Mouse (Mus musculus) hindbrain, embryonic 11.5 days (tissue): ENCODE measurements around the gene Olfr1192-ps1. TPM values are rescaled to one million over a fixed set of nuclear protein-coding genes. Genes with fewer than 3 reads are reported as not detected.
"Not testable (repeated sequence)": the region's sequence is repeated elsewhere in the genome, so short reads cannot be mapped to it uniquely, and the experiment has no call there.

Experiments
- ATAC-seq: fragments of 200-750 bp; cut with Nextera tagmentation; 2 replicates; pipeline ENCODE4 v1.8.0; 2017; ENCODE audit warnings: mild to moderate bottlenecking, moderate TSS enrichment, moderate library complexity; ENCODE audit not compliant: low FRiP score
- DNase-seq: peaks from one replicate; pipeline ENCODE4 v3.0.0-alpha.2; 2015; ENCODE audit warnings: low spot score
- H3K27ac ChIP-seq: fragments of 300-500 bp; sonication (generic); 2 replicates; pipeline ENCODE4 v1.5.1; 2014; ENCODE audit warnings: mild to moderate bottlenecking, low read depth, low read length
- H3K27me3 ChIP-seq: fragments of 300-500 bp; sonication (generic); 2 replicates; pipeline ENCODE4 v1.6.1; 2014; ENCODE audit warnings: mild to moderate bottlenecking, low read length, moderate library complexity, mixed read lengths; ENCODE audit not compliant: control insufficient read depth, insufficient read depth
- H3K36me3 ChIP-seq: fragments of 300-500 bp; sonication (generic); 2 replicates; pipeline ENCODE4 v1.6.1; 2014; ENCODE audit warnings: mild to moderate bottlenecking, low read length, moderate library complexity, mixed read lengths; ENCODE audit not compliant: control insufficient read depth, insufficient read depth
- H3K4me1 ChIP-seq: fragments of 300-500 bp; sonication (generic); replicated peaks from 2 replicates; pipeline ENCODE4 v1.6.1; 2014; ENCODE audit warnings: low read length, mixed read lengths; ENCODE audit not compliant: control insufficient read depth, insufficient read depth
- H3K4me2 ChIP-seq: fragments of 300-500 bp; sonication (generic); replicated peaks from 2 replicates; pipeline ENCODE4 v1.6.1; 2014; ENCODE audit warnings: mild to moderate bottlenecking, low read depth, low read length
- H3K4me3 ChIP-seq: fragments of 300-500 bp; sonication (generic); 2 replicates; pipeline ENCODE4 v1.5.1; 2014; ENCODE audit warnings: low read depth, low read length
- H3K9ac ChIP-seq: fragments of 300-500 bp; sonication (generic); 2 replicates; pipeline ENCODE4 v1.6.1; 2014; ENCODE audit warnings: low read depth, low read length
- H3K9me3 ChIP-seq: fragments of 300-500 bp; sonication (generic); 2 replicates; pipeline ENCODE4 v1.6.1; 2016; ENCODE audit warnings: low read length; ENCODE audit not compliant: control insufficient read depth
- WGBS: fragments of 180-500 bp; shearing (Covaris S2); extraction: QIAGEN DNeasy Blood & Tissue Kit; methylation state at CpG from one replicate; pipeline ENCODE4 v1.1.7; 2014; 5-methylcytosine and 5-hydroxymethylcytosine counted together
- polyA plus RNA-seq: library from polyadenylated mRNA; unstranded; fragments of >200 nt; fragmentation: Nextera tagmentation; extraction: Ambion mirVana; gene quantifications from 2 replicates; pipeline ENCODE4 v1.2.1, GENCODE M21; 2014

Olfr1192-ps1 gene
- polyA plus RNA-seq: not detected in 2 replicates

DNA sequence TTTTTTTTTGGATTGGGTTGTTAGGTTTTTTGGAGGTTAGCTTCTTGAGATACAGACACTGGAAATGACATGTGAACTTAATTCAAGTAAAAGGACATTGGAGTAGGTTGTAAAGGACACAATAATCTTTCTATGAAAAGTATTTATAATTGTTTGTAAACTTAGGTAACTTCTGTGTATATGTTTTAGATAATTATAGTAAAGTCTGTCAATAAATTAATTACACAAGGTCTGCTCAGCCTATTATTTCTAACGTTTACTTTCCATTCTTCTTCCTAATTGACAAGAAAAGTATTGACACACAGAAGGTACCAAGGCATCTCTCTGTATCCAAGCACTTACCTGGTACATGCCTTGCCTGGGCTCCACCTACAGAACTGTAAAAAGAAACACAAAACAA, at the start of gene Olfr1192-ps1:
Gene Olfr1192-ps1 (plus strand): TSS at position 301 of the 400 bp plus-strand sequence.
- ATAC-seq (no peak), DNase-seq (no peak)
- H3K4me2 ChIP-seq: no peak within 1 kb of the TSS
- no peak within 1 kb of the TSS for H3K4me3 ChIP-seq
- no peaks in the 10 kb centered on the region for H3K27me3 ChIP-seq
- H3K36me3 ChIP-seq: no peaks in the 10 kb centered on the region
- H3K9ac ChIP-seq: no peak within 1 kb of the TSS
- H3K9me3 ChIP-seq: no peaks in the 10 kb centered on the region
- H3K27ac ChIP-seq: no peak within 1 kb of the TSS
- no peaks in the 10 kb centered on the region for H3K4me1 ChIP-seq
- 43% methylated on average over 1 of the region's 1 CpGs for WGBS

DNA sequence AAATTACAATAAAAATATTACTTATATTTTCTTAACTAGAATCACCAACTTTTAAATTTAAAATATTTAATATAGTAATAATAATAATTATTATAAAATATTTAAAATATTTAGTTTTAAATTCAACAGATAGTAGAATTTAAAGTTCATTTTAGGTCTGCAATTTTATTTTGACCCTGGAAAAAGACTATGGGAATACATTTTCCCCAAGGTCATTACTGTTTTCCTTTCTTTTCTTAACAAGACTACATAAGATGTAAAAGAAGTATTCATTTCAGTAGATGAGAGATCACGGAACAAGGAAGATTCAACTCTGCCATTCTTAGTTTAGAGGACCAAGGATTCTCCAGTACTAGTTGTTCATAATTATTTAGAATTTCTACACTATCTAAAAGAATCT, 8.1 kb upstream of the Olfr1192-ps1 start, which contains the start of gene Olfr1191-ps1:
Gene Olfr1191-ps1 (plus strand): TSS at position 301 of the 400 bp plus-strand sequence.
- not testable (repeated sequence) for H3K36me3 ChIP-seq, H3K4me2 ChIP-seq, H3K9me3 ChIP-seq, H3K27ac ChIP-seq, H3K9ac ChIP-seq, DNase-seq, H3K4me3 ChIP-seq, ATAC-seq, H3K4me1 ChIP-seq, H3K27me3 ChIP-seq
- WGBS: 93% methylated on average over 1 of the region's 1 CpGs

DNA sequence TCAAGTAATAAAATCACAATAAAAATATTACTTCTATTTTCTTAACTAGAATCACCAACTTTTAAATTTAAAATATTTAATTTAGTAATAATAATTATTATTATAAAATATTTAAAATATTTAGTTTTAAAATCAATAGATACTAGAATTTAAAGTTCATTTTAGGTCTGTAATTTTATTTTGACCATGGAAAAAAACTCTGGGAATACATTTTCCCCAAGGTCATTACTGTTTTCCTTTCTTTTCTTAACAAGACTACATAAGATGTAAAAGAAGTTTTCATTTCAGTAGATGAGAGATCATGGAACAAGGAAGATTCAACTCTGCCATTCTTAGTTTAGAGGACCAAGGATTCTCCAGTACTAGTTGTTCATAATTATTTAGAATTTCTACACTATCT, 27.0 kb downstream of the Olfr1192-ps1 start, which contains the start of gene Olfr1193:
Gene Olfr1193 (plus strand): TSS at position 301 of the 400 bp plus-strand sequence.
- H3K36me3 ChIP-seq, DNase-seq, H3K27ac ChIP-seq, H3K4me1 ChIP-seq, ATAC-seq, H3K9ac ChIP-seq, H3K4me3 ChIP-seq, H3K27me3 ChIP-seq, H3K4me2 ChIP-seq, H3K9me3 ChIP-seq: not testable (repeated sequence)

DNA sequence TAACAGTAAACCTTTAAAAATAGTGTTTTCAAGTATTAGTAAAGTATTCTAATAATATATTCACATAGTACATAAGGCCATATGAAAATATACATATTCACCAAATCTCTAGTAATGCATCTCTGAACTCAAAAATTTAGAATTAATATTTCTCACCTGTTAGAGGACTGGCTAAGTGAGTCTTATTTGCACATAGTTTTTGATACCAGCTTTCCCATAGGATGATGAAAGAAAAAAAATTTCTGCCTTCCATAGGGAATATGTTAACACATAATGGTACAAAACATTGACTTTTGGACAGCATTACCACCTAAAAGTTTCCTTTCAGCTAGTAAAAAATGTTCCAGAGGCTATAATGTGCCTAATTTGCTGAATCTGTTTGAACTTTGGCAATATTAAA, 40.8 kb downstream of the Olfr1192-ps1 start, which contains the start of gene Olfr1195:
Gene Olfr1195 (minus strand): TSS at position 101 of the 400 bp plus-strand sequence.
- no peaks in the 10 kb centered on the region for H3K9me3 ChIP-seq
- no peaks in the 10 kb centered on the region for H3K36me3 ChIP-seq
- no peaks in the 10 kb centered on the region for H3K27me3 ChIP-seq
- no peak within 1 kb of the TSS for H3K4me2 ChIP-seq
- H3K4me3 ChIP-seq: no peak within 1 kb of the TSS
- no peaks in the 10 kb centered on the region for H3K4me1 ChIP-seq
- ATAC-seq (no peak), DNase-seq (no peak)
- no peak within 1 kb of the TSS for H3K9ac ChIP-seq
- H3K27ac ChIP-seq: no peak within 1 kb of the TSS

DNA sequence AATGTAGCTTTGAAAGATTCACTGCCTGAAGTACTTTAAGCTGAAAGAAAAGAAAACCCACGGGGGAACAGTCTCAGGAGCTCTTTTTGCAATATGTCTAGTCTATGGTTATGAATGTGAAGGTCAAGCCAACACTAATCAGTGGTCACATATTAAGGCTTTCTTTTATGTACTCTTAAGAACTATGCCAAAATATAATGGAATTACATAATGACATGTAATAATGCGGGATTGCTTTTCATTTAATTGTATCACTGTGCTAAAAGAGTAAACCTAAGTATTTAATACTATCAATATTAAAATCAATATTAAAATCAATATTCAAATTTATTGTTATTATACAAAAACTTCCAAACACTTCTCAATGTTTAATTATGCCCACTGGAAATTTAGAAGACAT, 56.2 kb downstream of the Olfr1192-ps1 start, which contains the start of gene Olfr1196:
Gene Olfr1196 (minus strand): TSS at position 101 of the 400 bp plus-strand sequence.
- WGBS: 86% methylated on average over 2 of the region's 2 CpGs
- no peak for DNase-seq
- Histone ChIP-seq H3K4me2 (no peak within 1 kb of the TSS), H3K36me3 (no peaks in the 10 kb centered on the region), H3K27me3 (no peaks in the 10 kb centered on the region), H3K4me1 (no peaks in the 10 kb centered on the region), H3K9ac (no peak within 1 kb of the TSS), H3K9me3 (no peaks in the 10 kb centered on the region), H3K27ac (no peak within 1 kb of the TSS), H3K4me3 (no peak within 1 kb of the TSS)
- ATAC-seq: no peak

Other genes with a start within 250 kb of the Olfr1192-ps1 start
- gene Olfr1179, start 242.1 kb upstream of the Olfr1192-ps1 start, polyA plus RNA-seq: not detected in 2 replicates
- gene Olfr1180, start 229.4 kb upstream of the Olfr1192-ps1 start, polyA plus RNA-seq: not detected in 2 replicates
- gene Olfr1181, start 222.3 kb upstream of the Olfr1192-ps1 start, polyA plus RNA-seq: not detected in 2 replicates
- not detected in 2 replicates for gene Gm13757, start 199.4 kb upstream of the Olfr1192-ps1 start, polyA plus RNA-seq
- not detected in 2 replicates for gene Olfr1183, start 193.6 kb upstream of the Olfr1192-ps1 start, polyA plus RNA-seq
- not detected in 2 replicates for gene Olfr1184, start 164.9 kb upstream of the Olfr1192-ps1 start, polyA plus RNA-seq
- gene Olfr1185-ps1, start 155.2 kb upstream of the Olfr1192-ps1 start, polyA plus RNA-seq: not detected in 2 replicates
- gene Olfr1186, start 130.0 kb upstream of the Olfr1192-ps1 start, polyA plus RNA-seq: not detected in 2 replicates
- not detected in 2 replicates for gene Olfr1188, start 91.6 kb upstream of the Olfr1192-ps1 start, polyA plus RNA-seq
- not detected in 2 replicates for gene Olfr1189, start 62.1 kb upstream of the Olfr1192-ps1 start, polyA plus RNA-seq
- gene Olfr1191-ps1, start 8.0 kb upstream of the Olfr1192-ps1 start, polyA plus RNA-seq: not detected in 2 replicates
- gene Olfr1193, start 27.1 kb downstream of the Olfr1192-ps1 start, polyA plus RNA-seq: not detected in 2 replicates
- gene Olfr1195, start 40.7 kb downstream of the Olfr1192-ps1 start, polyA plus RNA-seq: not detected in 2 replicates
- not detected in 2 replicates for gene Olfr1196, start 56.1 kb downstream of the Olfr1192-ps1 start, polyA plus RNA-seq
- gene Olfr1197, start 83.9 kb downstream of the Olfr1192-ps1 start, polyA plus RNA-seq: not detected in 2 replicates
- gene Olfr1198, start 102.9 kb downstream of the Olfr1192-ps1 start, polyA plus RNA-seq: not detected in 2 replicates
- gene Olfr1199, start 112.0 kb downstream of the Olfr1192-ps1 start, polyA plus RNA-seq: not detected in 2 replicates
- not detected in 2 replicates for gene Olfr1200, start 122.0 kb downstream of the Olfr1192-ps1 start, polyA plus RNA-seq
- gene Olfr1201, start 144.5 kb downstream of the Olfr1192-ps1 start, polyA plus RNA-seq: not detected in 2 replicates
- not detected in 2 replicates for gene Olfr1202, start 166.0 kb downstream of the Olfr1192-ps1 start, polyA plus RNA-seq
- not detected in 2 replicates for gene Olfr1205, start 181.2 kb downstream of the Olfr1192-ps1 start, polyA plus RNA-seq
- not detected in 2 replicates for gene Olfr1204, start 200.8 kb downstream of the Olfr1192-ps1 start, polyA plus RNA-seq
- gene Olfr1206, start 214.7 kb downstream of the Olfr1192-ps1 start, polyA plus RNA-seq: not detected in 2 replicates